Mouse (Mus musculus) CH12.LX (cell line): ENCODE data around the gene Gm572. TPM values are rescaled to one million over a fixed set of nuclear protein-coding genes. Genes with fewer than 3 reads are reported as not detected.

Experiments used
- DNase-seq: peaks from one replicate; pipeline ENCODE4 v3.0.0-alpha.2; 2013; ENCODE audit errors: extremely low read depth
- H3K27ac ChIP-seq: 2 replicates; pipeline ENCODE4 v1.5.1; 2012; ENCODE audit warnings: low read depth, mild to moderate bottlenecking, control low read depth, moderate library complexity; ENCODE audit not compliant: insufficient read depth
- H3K27me3 ChIP-seq: replicated peaks from 2 replicates; pipeline ENCODE3; 2012; ENCODE audit warnings: inconsistent platforms
- H3K36me3 ChIP-seq, 2 experiments: replicated peaks in 1 of 2; 2 replicates each; pipeline versions ENCODE3 to v1.6.1; 2012; ENCODE audit warnings: inconsistent platforms in 1 of 2, low read length in 1 of 2, mild to moderate bottlenecking in 1 of 2, mixed read lengths in 1 of 2, moderate library complexity in 1 of 2; ENCODE audit not compliant: control insufficient read depth in 1 of 2, insufficient read depth in 1 of 2
- H3K4me1 ChIP-seq, 2 experiments: 2 replicates each; pipeline ENCODE4 v1.6.1; 2012; ENCODE audit warnings: inconsistent platforms in 1 of 2, moderate library complexity in 1 of 2; ENCODE audit not compliant: insufficient read depth in 2 of 2, control insufficient read depth in 1 of 2
- H3K4me2 ChIP-seq: 2 replicates; pipeline ENCODE4 v1.6.1; 2012; ENCODE audit warnings: low read depth, mild to moderate bottlenecking, control low read depth; ENCODE audit not compliant: poor library complexity, insufficient read depth, severe bottlenecking
- H3K4me3 ChIP-seq, 3 experiments: fragments of 150-350 bp in 1 of 3; sonication (generic) in 1 of 3; replicated peaks in 1 of 3; 2 replicates each; pipeline versions ENCODE3 to v1.5.1; 2011 to 2012; ENCODE audit warnings: low read depth in 2 of 3, low read length in 2 of 3, mild to moderate bottlenecking in 2 of 3, moderate library complexity in 2 of 3, control low read depth in 1 of 3, improper control_type of control experiment in 1 of 3, inconsistent platforms in 1 of 3, mixed read lengths in 1 of 3; ENCODE audit not compliant: poor library complexity in 1 of 3
- H3K79me2 ChIP-seq: replicated peaks from 2 replicates; pipeline ENCODE4 v1.6.1; 2012; ENCODE audit warnings: mild to moderate bottlenecking, moderate library complexity; ENCODE audit not compliant: control insufficient read depth, poor library complexity, insufficient read depth, severe bottlenecking; ENCODE audit errors: extremely low read depth
- H3K9ac ChIP-seq: 2 replicates; pipeline ENCODE4 v1.6.1; 2012; ENCODE audit warnings: low read depth, mild to moderate bottlenecking, control low read depth, moderate library complexity; ENCODE audit not compliant: insufficient read depth
- H3K9me3 ChIP-seq: replicated peaks from 2 replicates; pipeline ENCODE3; 2012; ENCODE audit warnings: low read length, inconsistent platforms, mixed read lengths
- BHLHE40 ChIP-seq: IDR thresholded peaks from 2 replicates; pipeline ENCODE4 v1.6.1; 2011; ENCODE audit warnings: mild to moderate bottlenecking, low read depth, low read length, improper control_type of control experiment
- CHD1 ChIP-seq: IDR thresholded peaks from 2 replicates; pipeline ENCODE4 v1.6.1; 2012; ENCODE audit warnings: low read depth, low read length, improper control_type of control experiment, inconsistent platforms
- CHD2 ChIP-seq: IDR thresholded peaks from 2 replicates; pipeline ENCODE4 v1.6.1; 2011; ENCODE audit warnings: low read length, improper control_type of control experiment
- CTCF ChIP-seq, 2 experiments: IDR thresholded peaks in 1 of 2; conservative IDR thresholded peaks in 1 of 2; 2 replicates each; pipeline ENCODE4 v1.5.1; 2011 to 2012; ENCODE audit warnings: low read depth in 2 of 2, low read length in 2 of 2, improper control_type of control experiment in 1 of 2, inconsistent platforms in 1 of 2, mild to moderate bottlenecking in 1 of 2, moderate library complexity in 1 of 2
- ELF1 ChIP-seq: IDR thresholded peaks from 2 replicates; pipeline ENCODE4 v1.6.1; 2014; ENCODE audit warnings: low read depth, mild to moderate bottlenecking, inconsistent platforms, low read length, improper control_type of control experiment
- ETS1 ChIP-seq: conservative IDR thresholded peaks from 2 replicates; pipeline ENCODE4 v1.6.1; 2012; ENCODE audit warnings: low read depth, mild to moderate bottlenecking, inconsistent platforms, low read length, improper control_type of control experiment, moderate library complexity
- GABPA ChIP-seq: IDR thresholded peaks from 2 replicates; pipeline ENCODE4 v1.6.1; 2012; ENCODE audit warnings: low read depth, low read length, improper control_type of control experiment, inconsistent platforms; ENCODE audit not compliant: insufficient replicate concordance
- HCFC1 ChIP-seq: IDR thresholded peaks from 2 replicates; pipeline ENCODE4 v1.6.1; 2012; ENCODE audit warnings: low read depth, mild to moderate bottlenecking, inconsistent platforms, low read length, improper control_type of control experiment
- JUND ChIP-seq: conservative IDR thresholded peaks from 2 replicates; pipeline ENCODE4 v1.6.1; 2011; ENCODE audit warnings: low read depth, low read length, improper control_type of control experiment
- KAT2A ChIP-seq: IDR thresholded peaks from 2 replicates; pipeline ENCODE4 v1.6.1; 2012; ENCODE audit warnings: low read length, improper control_type of control experiment, inconsistent platforms; ENCODE audit not compliant: insufficient replicate concordance
- MAFK ChIP-seq: IDR thresholded peaks from 2 replicates; pipeline ENCODE4 v1.6.1; 2011; ENCODE audit warnings: low read length, improper control_type of control experiment; ENCODE audit not compliant: insufficient replicate concordance
- MAX ChIP-seq: IDR thresholded peaks from 2 replicates; pipeline ENCODE4 v1.6.1; 2011; ENCODE audit warnings: low read length, improper control_type of control experiment
- MYC ChIP-seq: IDR thresholded peaks from 2 replicates; pipeline ENCODE4 v1.6.1; 2011; ENCODE audit warnings: low read depth, mild to moderate bottlenecking, improper control_type of control experiment, low read length
- NELFE ChIP-seq: IDR thresholded peaks from 2 replicates; pipeline ENCODE4 v1.6.1; 2011; ENCODE audit warnings: low read depth, low read length, improper control_type of control experiment
- PAX5 ChIP-seq: IDR thresholded peaks from 2 replicates; pipeline ENCODE4 v1.6.1; 2012; ENCODE audit warnings: low read length, inconsistent platforms, mixed read lengths
- POLR2A ChIP-seq: IDR thresholded peaks from 2 replicates; pipeline ENCODE4 v1.6.1; 2011; ENCODE audit warnings: low read depth, mild to moderate bottlenecking, improper control_type of control experiment, low read length
- POLR2AphosphoS2 ChIP-seq: IDR thresholded peaks from 2 replicates; pipeline ENCODE4 v1.6.1; 2011; ENCODE audit warnings: low read depth, low read length, improper control_type of control experiment
- RAD21 ChIP-seq: IDR thresholded peaks from 2 replicates; pipeline ENCODE4 v1.6.1; 2011; ENCODE audit warnings: low read depth, mild to moderate bottlenecking, low read length, improper control_type of control experiment, moderate library complexity
- RCOR1 ChIP-seq: conservative IDR thresholded peaks from 2 replicates; pipeline ENCODE4 v1.6.1; 2012; ENCODE audit warnings: low read depth, mild to moderate bottlenecking, inconsistent platforms, low read length, improper control_type of control experiment
- SMC3 ChIP-seq: IDR thresholded peaks from 2 replicates; pipeline ENCODE4 v1.6.1; 2011; ENCODE audit warnings: low read depth, low read length, improper control_type of control experiment
- UBTF ChIP-seq: IDR thresholded peaks from 2 replicates; pipeline ENCODE4 v1.6.1; 2012; ENCODE audit warnings: low read depth, mild to moderate bottlenecking, inconsistent platforms, low read length, improper control_type of control experiment, moderate library complexity
- USF1 ChIP-seq: IDR thresholded peaks from 2 replicates; pipeline ENCODE4 v1.6.1; 2014; ENCODE audit warnings: low read depth, mild to moderate bottlenecking, inconsistent platforms, low read length, improper control_type of control experiment
- ZC3H11A ChIP-seq: IDR thresholded peaks from 2 replicates; pipeline ENCODE4 v1.6.1; 2012; ENCODE audit warnings: low read depth, mild to moderate bottlenecking, inconsistent platforms, low read length, improper control_type of control experiment
- ZMIZ1 ChIP-seq: IDR thresholded peaks from 2 replicates; pipeline ENCODE4 v1.6.1; 2012; ENCODE audit warnings: low read depth, mild to moderate bottlenecking, inconsistent platforms, low read length, improper control_type of control experiment
- dilution Hi-C: fragments of 300-500 bp; cut with MboI; formaldehyde crosslinking; loops from 2 replicates; pipeline ENCODE4 v1.14.3; 2020; ENCODE audit warnings: low sequenced_read_pairs; ENCODE audit not compliant: extremely low pct_unique_long_range_greater_than_20kb, extremely low pct_ligation_motif_present
- in situ Hi-C: fragments of 300-500 bp; cut with MboI; formaldehyde crosslinking; loops from 3 replicates; pipeline ENCODE4 v1.14.3; 2019; ENCODE audit warnings: low sequenced_read_pairs, low pct_ligation_motif_present, low pct_unique_long_range_greater_than_20kb, mixed read lengths
- polyA plus RNA-seq: library from polyadenylated mRNA; unstranded; fragments of >175 nt; gene quantifications from 2 replicates; pipeline ENCODE4 v1.2.1, GENCODE M21; 2012; ENCODE audit warnings: low read depth; ENCODE audit not compliant: insufficient read length
- total RNA-seq, 2 experiments: library from RNA; depleted of rRNA; stranded (reverse); fragments of 300-350 nt in 1 of 2; fragments of >200 nt in 1 of 2; gene quantifications; 2 replicates each; pipeline ENCODE4 v1.2.3; 2012 to 2014

Gm572 gene
- total and polyA plus RNA-seq, 3 experiments, result not detected

GRCm38 (mm10) chr4:148595916-148596315 is 47.2 kb upstream of the Gm572 start:
- peaks cover 14 to 31% of the 10 kb centered on the region in 2 experiments for H3K4me1 ChIP-seq
- no peak for DNase-seq
- H3K9ac ChIP-seq, result no peak overlapping the region
- peaks cover 27% of the 10 kb centered on the region for H3K79me2 ChIP-seq
- no peak overlapping the region for H3K4me2 ChIP-seq
- H3K27ac ChIP-seq, result no peak overlapping the region
- dilution Hi-C loops, result no loop called here
- H3K36me3 ChIP-seq, result peaks cover 53 to 80% of the 10 kb centered on the region in 2 experiments
- H3K9me3 ChIP-seq, result peaks cover 40% of the 10 kb centered on the region
- in situ Hi-C loops, result no loop called here
- H3K27me3 ChIP-seq, result no peaks in the 10 kb centered on the region
- TF ChIP-seq ELF1 (no peak), BHLHE40 (no peak), ZMIZ1 (no peak), KAT2A (no peak), PAX5 (no peak), ZC3H11A (no peak), UBTF (no peak), POLR2AphosphoS2 (no peak), ETS1 (no peak), CHD2 (no peak), CTCF (conservative IDR thresholded peaks at IDR 0.05 in 1 of 2, IDR thresholded peaks at IDR 0.05 in 1 of 2; ENCODE audit: low read depth in 2 of 2, low read length in 2 of 2) (no peak), NELFE (no peak), MAFK (no peak), HCFC1 (no peak), POLR2A (no peak), RAD21 (no peak), RCOR1 (no peak), CHD1 (no peak)
- H3K4me3 ChIP-seq, result no peak overlapping the region

- peaks cover 53 to 81% of the 10 kb centered on the region in 2 experiments for H3K36me3 ChIP-seq
- H3K9me3 ChIP-seq, result peaks cover 40% of the 10 kb centered on the region
- peaks cover 15 to 37% of the 10 kb centered on the region in 2 experiments for H3K4me1 ChIP-seq
- no peak overlapping the region for H3K27ac ChIP-seq
- H3K9ac ChIP-seq, result no peak overlapping the region
- no peak overlapping the region for H3K4me3 ChIP-seq
- TF ChIP-seq MYC, result no peak
- TF ChIP-seq UBTF, result no peak
- TF ChIP-seq CHD1, result no peak
- TF ChIP-seq MAX, result no peak
- TF ChIP-seq MAFK, result no peak
- no peak for TF ChIP-seq ETS1
- TF ChIP-seq JUND, result no peak
- no peak for TF ChIP-seq HCFC1
- TF ChIP-seq SMC3, result no peak
- TF ChIP-seq GABPA, result no peak
- no peak for TF ChIP-seq RCOR1
- no peak for TF ChIP-seq USF1
- TF ChIP-seq CHD2, result no peak
- H3K4me2 ChIP-seq, result no peak overlapping the region
- H3K27me3 ChIP-seq, result no peaks in the 10 kb centered on the region
- dilution Hi-C loops, result no loop called here
- DNase-seq, result no peak
- H3K79me2 ChIP-seq, result peaks cover 23% of the 10 kb centered on the region
- in situ Hi-C loops, result no loop called here
Measured at GRCm38 (mm10) chr4:148596731-148597130, 46.4 kb upstream of the Gm572 start.
